Mouse (Mus musculus): ENCODE data around the gene Olfr153. TPM values are rescaled to one million over a fixed set of nuclear protein-coding genes. Genes with fewer than 3 reads are reported as not detected.
"Not testable (repeated sequence)": the region's sequence is repeated elsewhere in the genome, so short reads cannot be mapped to it uniquely, and the experiment has no call there.

Gene Olfr153
- not detected in 2 replicates for polyA plus RNA-seq (2011; ENCODE audit: insufficient read depth, insufficient read length, low read depth, missing spikeins)

DNA sequence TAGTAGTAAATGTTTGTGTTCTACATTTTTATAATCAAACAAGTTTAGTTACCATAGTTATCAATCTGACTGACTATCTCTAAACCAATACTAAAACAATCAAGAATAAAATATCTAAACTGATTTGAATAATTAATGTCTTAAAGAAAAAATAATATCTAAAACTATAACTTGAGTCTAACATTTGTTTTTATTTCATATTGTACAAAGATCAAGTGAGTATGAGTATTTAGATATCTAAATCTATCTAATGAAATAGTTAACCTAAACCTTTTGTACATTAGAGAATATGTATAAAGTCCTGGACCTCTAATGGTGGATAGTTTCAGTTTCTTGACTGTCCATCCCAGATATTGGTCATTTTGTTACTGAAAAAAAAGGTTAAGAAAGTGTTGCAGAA lies at the start of gene Olfr153:
Olfr153 (plus strand) TSS at position 301 of the 400 bp plus-strand sequence.
- Histone ChIP-seq H3K27me3 (ENCODE audit: control insufficient read depth, insufficient read depth, low read length, poor library complexity, severe bottlenecking) (no peaks in the 10 kb centered on the region; the same call in 1 of the 2 replicates), H3K27ac (ENCODE audit: insufficient read depth, low read length) (no peak within 1 kb of the TSS), H3K4me3 (ENCODE audit: low read depth, low read length) (no peak within 1 kb of the TSS), H3K9ac (ENCODE audit: low read depth, poor library complexity, severe bottlenecking) (no peak within 1 kb of the TSS), H3K4me1 (ENCODE audit: control insufficient read depth, insufficient read depth, low read length) (peaks cover 3% of the 10 kb centered on the region), H3K9me3 (replicated peaks; ENCODE audit: control insufficient read depth, insufficient read depth, low read length, poor library complexity, severe bottlenecking) (no peaks in the 10 kb centered on the region), H3K36me3 (ENCODE audit: control insufficient read depth, insufficient read depth, low read length, poor library complexity, severe bottlenecking) (no peaks in the 10 kb centered on the region)
- TF ChIP-seq CTCF (IDR thresholded peaks at IDR 0.05; ENCODE audit: low read depth, low read length), result no peak

DNA sequence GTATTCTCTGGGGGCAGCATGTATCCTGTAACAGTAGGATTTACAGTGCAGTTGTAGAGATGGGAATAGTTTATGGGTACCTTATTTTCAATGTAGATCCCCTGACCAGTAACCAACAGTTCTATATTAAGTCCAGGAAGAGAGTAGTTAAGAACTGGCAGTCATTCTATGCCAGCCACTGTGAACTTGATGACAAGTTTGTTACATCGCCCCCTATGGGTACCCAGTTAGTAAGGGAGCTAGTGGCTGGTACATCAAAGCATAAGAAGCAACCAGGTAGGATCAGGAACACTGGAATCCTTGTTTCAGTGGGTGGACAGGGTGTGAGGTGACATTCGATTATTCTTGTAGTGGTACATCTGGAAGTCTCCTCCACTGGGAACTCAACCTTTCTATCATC lies 49.3 kb upstream of the Olfr153 start:
- Histone ChIP-seq H3K27me3 (ENCODE audit: control insufficient read depth, insufficient read depth, low read length, poor library complexity, severe bottlenecking) (no peaks in the 10 kb centered on the region), H3K4me3 (ENCODE audit: low read depth, low read length) (no peak overlapping the region), H3K4me1 (ENCODE audit: control insufficient read depth, insufficient read depth, low read length) (peaks cover 4% of the 10 kb centered on the region), H3K36me3 (ENCODE audit: control insufficient read depth, insufficient read depth, low read length, poor library complexity, severe bottlenecking) (0 out of 2 replicates have a peak, but pooled peaks cover 3% of the 10 kb centered on the region), H3K9me3 (replicated peaks; ENCODE audit: control insufficient read depth, insufficient read depth, low read length, poor library complexity, severe bottlenecking) (peaks cover 5% of the 10 kb centered on the region; the same call in 1 of the 2 replicates), H3K9ac (ENCODE audit: low read depth, poor library complexity, severe bottlenecking) (no peak overlapping the region), H3K27ac (ENCODE audit: insufficient read depth, low read length) (peak overlapping the region; percentile 28; the same call in 1 of the 2 replicates)
- TF ChIP-seq EP300 (IDR thresholded peaks at IDR 0.05; ENCODE audit: insufficient read depth, low read depth, low read length), result no peak
- TF ChIP-seq CTCF (IDR thresholded peaks at IDR 0.05; ENCODE audit: low read depth, low read length), result no peak
- no peak for TF ChIP-seq POLR2A (IDR thresholded peaks at IDR 0.05; ENCODE audit: insufficient read depth, low read length)

DNA sequence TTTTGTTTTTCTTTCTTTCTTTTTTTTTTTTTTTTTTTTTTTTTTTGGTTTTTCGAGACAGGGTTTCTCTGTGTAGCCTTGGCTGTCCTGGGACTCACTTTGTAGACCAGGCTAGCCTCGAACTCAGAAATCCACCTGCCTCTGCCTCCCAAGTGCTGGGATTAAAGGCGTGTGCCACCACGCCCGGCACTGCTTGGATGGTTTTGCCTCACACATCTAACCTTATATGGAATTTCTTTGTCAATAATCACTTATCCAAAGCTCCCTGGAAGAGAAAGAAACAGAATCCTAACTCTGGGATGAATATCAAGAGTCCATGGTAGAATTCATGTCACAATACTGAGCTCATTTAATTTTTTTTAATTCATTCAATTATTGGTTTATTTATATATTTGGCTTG lies 34.6 kb upstream of the Olfr153 start, which contains the start of gene Pramel7:
Pramel7 (minus strand) TSS at position 101 of the 400 bp plus-strand sequence.
- not testable (repeated sequence) for H3K4me3 ChIP-seq (ENCODE audit: low read depth, low read length); H3K9ac ChIP-seq (ENCODE audit: low read depth, poor library complexity, severe bottlenecking); H3K27ac ChIP-seq (ENCODE audit: insufficient read depth, low read length); H3K4me1 ChIP-seq (ENCODE audit: control insufficient read depth, insufficient read depth, low read length); H3K27me3 ChIP-seq (ENCODE audit: control insufficient read depth, insufficient read depth, low read length, poor library complexity, severe bottlenecking); H3K36me3 ChIP-seq (ENCODE audit: control insufficient read depth, insufficient read depth, low read length, poor library complexity, severe bottlenecking); H3K9me3 ChIP-seq (replicated peaks; ENCODE audit: control insufficient read depth, insufficient read depth, low read length, poor library complexity, severe bottlenecking)

DNA sequence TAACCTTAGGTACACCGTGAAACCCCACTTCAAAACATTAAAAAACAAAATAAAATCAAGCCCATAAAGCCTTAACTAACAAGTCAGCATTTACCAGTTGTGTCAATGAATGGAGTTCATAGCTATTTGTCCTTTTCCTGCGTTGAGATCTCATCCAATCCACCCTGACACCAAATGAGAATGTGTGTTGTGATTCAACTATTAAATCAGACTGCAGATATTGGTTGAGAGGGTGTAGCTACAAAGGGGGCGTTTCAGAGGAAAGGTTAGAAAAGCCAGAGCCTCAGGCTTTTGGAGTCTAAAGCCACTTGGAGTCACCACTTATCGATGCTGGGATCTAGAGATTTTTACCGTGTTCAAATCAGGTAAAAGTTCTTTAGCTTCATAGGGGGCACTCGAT lies 25.3 kb upstream of the Olfr153 start, which contains the start of gene Pramel6:
Pramel6 (plus strand) TSS at position 301 of the 400 bp plus-strand sequence.
- Histone ChIP-seq H3K9me3 (replicated peaks; ENCODE audit: control insufficient read depth, insufficient read depth, low read length, poor library complexity, severe bottlenecking) (no peaks in the 10 kb centered on the region), H3K27me3 (ENCODE audit: control insufficient read depth, insufficient read depth, low read length, poor library complexity, severe bottlenecking) (no peaks in the 10 kb centered on the region), H3K9ac (ENCODE audit: low read depth, poor library complexity, severe bottlenecking) (no peak within 1 kb of the TSS), H3K36me3 (ENCODE audit: control insufficient read depth, insufficient read depth, low read length, poor library complexity, severe bottlenecking) (no peaks in the 10 kb centered on the region), H3K4me1 (ENCODE audit: control insufficient read depth, insufficient read depth, low read length) (no peaks in the 10 kb centered on the region), H3K27ac (ENCODE audit: insufficient read depth, low read length) (no peak within 1 kb of the TSS), H3K4me3 (ENCODE audit: low read depth, low read length) (no peak within 1 kb of the TSS)
- TF ChIP-seq POLR2A (IDR thresholded peaks at IDR 0.05; ENCODE audit: insufficient read depth, low read length), result no peak
- TF ChIP-seq EP300 (IDR thresholded peaks at IDR 0.05; ENCODE audit: insufficient read depth, low read depth, low read length), result no peak
- no peak for TF ChIP-seq CTCF (IDR thresholded peaks at IDR 0.05; ENCODE audit: low read depth, low read length)

DNA sequence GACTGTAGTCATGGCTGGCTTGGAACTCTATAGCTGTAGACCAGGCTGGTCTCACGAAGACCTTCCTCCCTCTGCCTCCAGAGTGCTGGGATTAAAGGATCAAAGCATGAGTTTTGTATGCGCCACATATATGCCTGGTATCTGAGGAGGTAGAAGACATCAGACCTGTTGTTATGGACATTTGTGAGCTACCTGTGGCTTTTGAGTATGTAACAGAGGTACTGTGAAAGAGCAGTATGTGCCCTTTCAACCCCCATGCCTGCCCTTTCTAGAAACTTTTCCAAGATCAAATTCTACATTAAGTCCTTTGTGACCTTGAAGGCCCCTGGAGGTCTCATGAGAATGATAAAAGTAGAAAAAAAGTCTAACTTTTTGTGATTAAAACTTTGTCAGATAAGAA lies 16.6 kb upstream of the Olfr153 start:
- H3K36me3 ChIP-seq (ENCODE audit: control insufficient read depth, insufficient read depth, low read length, poor library complexity, severe bottlenecking), result no peaks in the 10 kb centered on the region
- peak overlapping the region; percentile 81 for H3K27ac ChIP-seq (ENCODE audit: insufficient read depth, low read length)
- no peak overlapping the region for H3K9ac ChIP-seq (ENCODE audit: low read depth, poor library complexity, severe bottlenecking)
- no peaks in the 10 kb centered on the region for H3K9me3 ChIP-seq (replicated peaks; ENCODE audit: control insufficient read depth, insufficient read depth, low read length, poor library complexity, severe bottlenecking)
- no peaks in the 10 kb centered on the region for H3K4me1 ChIP-seq (ENCODE audit: control insufficient read depth, insufficient read depth, low read length)
- TF ChIP-seq POLR2A (IDR thresholded peaks at IDR 0.05; ENCODE audit: insufficient read depth, low read length) (no peak), EP300 (IDR thresholded peaks at IDR 0.05; ENCODE audit: insufficient read depth, low read depth, low read length) (no peak), CTCF (IDR thresholded peaks at IDR 0.05; ENCODE audit: low read depth, low read length) (no peak)
- no peaks in the 10 kb centered on the region for H3K27me3 ChIP-seq (ENCODE audit: control insufficient read depth, insufficient read depth, low read length, poor library complexity, severe bottlenecking)
- no peak overlapping the region for H3K4me3 ChIP-seq (ENCODE audit: low read depth, low read length)

DNA sequence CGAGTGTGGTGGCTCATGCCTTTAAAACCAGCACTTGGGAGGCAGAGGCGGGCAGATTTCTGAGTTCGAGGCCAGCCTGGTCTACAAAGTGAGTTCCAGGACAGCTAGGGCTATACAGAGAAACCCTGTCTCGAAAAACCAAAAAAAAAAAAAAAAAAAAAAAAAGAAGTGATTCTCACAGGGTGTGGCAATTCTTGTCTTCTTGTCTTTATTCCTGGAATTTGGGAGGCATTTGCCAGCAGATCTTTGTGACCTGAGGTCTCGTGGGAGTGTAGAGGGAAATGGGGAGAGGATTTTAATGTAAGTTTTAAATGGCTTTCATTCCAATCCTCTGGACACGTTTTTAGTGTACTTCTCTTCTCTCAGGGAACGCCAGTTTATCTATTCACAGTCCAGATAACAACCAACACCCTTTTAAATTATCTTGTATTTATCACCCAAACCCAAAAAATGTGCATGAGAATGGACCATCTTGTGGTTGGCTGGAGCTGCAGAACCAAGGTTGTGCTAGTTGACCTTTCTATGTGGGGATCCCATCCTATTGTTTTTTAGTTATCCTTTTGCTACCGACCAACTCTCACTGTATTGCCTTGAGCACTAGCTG lies 16.0 kb upstream of the Olfr153 start:
- Histone ChIP-seq H3K9ac (ENCODE audit: low read depth, poor library complexity, severe bottlenecking) (no peak overlapping the region), H3K27ac (ENCODE audit: insufficient read depth, low read length) (peak overlapping the region; percentile 81), H3K4me3 (ENCODE audit: low read depth, low read length) (no peak overlapping the region), H3K27me3 (ENCODE audit: control insufficient read depth, insufficient read depth, low read length, poor library complexity, severe bottlenecking) (no peaks in the 10 kb centered on the region), H3K9me3 (replicated peaks; ENCODE audit: control insufficient read depth, insufficient read depth, low read length, poor library complexity, severe bottlenecking) (no peaks in the 10 kb centered on the region), H3K36me3 (ENCODE audit: control insufficient read depth, insufficient read depth, low read length, poor library complexity, severe bottlenecking) (no peaks in the 10 kb centered on the region), H3K4me1 (ENCODE audit: control insufficient read depth, insufficient read depth, low read length) (no peaks in the 10 kb centered on the region)
- TF ChIP-seq POLR2A (IDR thresholded peaks at IDR 0.05; ENCODE audit: insufficient read depth, low read length), result no peak
- no peak for TF ChIP-seq CTCF (IDR thresholded peaks at IDR 0.05; ENCODE audit: low read depth, low read length)
- no peak for TF ChIP-seq EP300 (IDR thresholded peaks at IDR 0.05; ENCODE audit: insufficient read depth, low read depth, low read length)
